Mouse (Mus musculus) midbrain, embryonic 12.5 days (tissue): ENCODE measurements around the gene Dync1i1. TPM values are rescaled to one million over a fixed set of nuclear protein-coding genes. Genes with fewer than 3 reads are reported as not detected.

ENCODE experiments used
- ATAC-seq: fragments of 200-750 bp; cut with Nextera tagmentation; 2 replicates; pipeline ENCODE4 v1.8.0; 2017; ENCODE audit warnings: low read depth, moderate TSS enrichment, moderate library complexity; ENCODE audit not compliant: low FRiP score
- H3K27ac ChIP-seq: fragments of 300-500 bp; sonication (generic); replicated peaks from 2 replicates; pipeline ENCODE4 v1.5.1; 2016; ENCODE audit warnings: mild to moderate bottlenecking
- H3K27me3 ChIP-seq: fragments of 300-500 bp; sonication (generic); 2 replicates; pipeline ENCODE4 v1.6.1; 2016; ENCODE audit warnings: mild to moderate bottlenecking
- H3K36me3 ChIP-seq: fragments of 300-500 bp; sonication (generic); 2 replicates; pipeline ENCODE4 v1.6.1; 2016
- H3K4me1 ChIP-seq: fragments of 300-500 bp; sonication (generic); 2 replicates; pipeline ENCODE4 v1.6.1; 2016
- H3K4me2 ChIP-seq: fragments of 300-500 bp; sonication (generic); replicated peaks from 2 replicates; pipeline ENCODE4 v1.6.1; 2016; ENCODE audit warnings: mild to moderate bottlenecking, moderate library complexity
- H3K4me3 ChIP-seq: fragments of 300-500 bp; sonication (generic); 2 replicates; pipeline ENCODE4 v1.5.1; 2016; ENCODE audit warnings: mild to moderate bottlenecking
- H3K9ac ChIP-seq: fragments of 300-500 bp; sonication (generic); replicated peaks from 2 replicates; pipeline ENCODE4 v1.6.1; 2016; ENCODE audit warnings: mild to moderate bottlenecking, moderate library complexity
- H3K9me3 ChIP-seq: fragments of 300-500 bp; sonication (generic); 2 replicates; pipeline ENCODE4 v1.6.1; 2016; ENCODE audit warnings: mild to moderate bottlenecking
- WGBS: fragments of 180-500 bp; shearing (Covaris S2); methylation state at CpG from one replicate; pipeline ENCODE4 v1.1.7; 2016; 5-methylcytosine and 5-hydroxymethylcytosine counted together
- polyA plus RNA-seq: library from polyadenylated mRNA; unstranded; fragments of >200 nt; fragmentation: Nextera tagmentation; extraction: Ambion mirVana; gene quantifications from 2 replicates; pipeline ENCODE4 v1.2.1, GENCODE M21; 2016

Gene Dync1i1
- polyA plus RNA-seq, 1 experiment from 2014 or later, result 2.9 TPM

GRCm38 (mm10) chr6:5783830-5784229 is 58.4 kb downstream of the Dync1i1 start:
- no peaks in the 10 kb centered on the region for H3K9me3 ChIP-seq
- ATAC-seq, result no peak
- H3K36me3 ChIP-seq, result no peaks in the 10 kb centered on the region
- H3K4me3 ChIP-seq, result no peak overlapping the region
- no peaks in the 10 kb centered on the region for H3K4me1 ChIP-seq
- no peaks in the 10 kb centered on the region for H3K27me3 ChIP-seq
- H3K27ac ChIP-seq, result no peak overlapping the region
- no peak overlapping the region for H3K9ac ChIP-seq
- 89% methylated on average over 14 of the region's 14 CpGs for WGBS
- H3K4me2 ChIP-seq, result no peak overlapping the region

- Histone ChIP-seq H3K9ac (no peak overlapping the region), H3K4me1 (no peaks in the 10 kb centered on the region), H3K27ac (no peak overlapping the region), H3K4me2 (no peak overlapping the region), H3K9me3 (no peaks in the 10 kb centered on the region), H3K4me3 (no peak overlapping the region), H3K36me3 (no peaks in the 10 kb centered on the region), H3K27me3 (no peaks in the 10 kb centered on the region)
- 46% methylated on average over 7 of the region's 7 CpGs for WGBS
- ATAC-seq, result no peak
These were observed 65.2 kb downstream of the Dync1i1 start for GRCm38 (mm10) chr6:5790607-5791006.

GRCm38 (mm10) chr6:5794106-5794753 is 68.8 kb downstream of the Dync1i1 start:
- H3K36me3 ChIP-seq, result no peaks in the 10 kb centered on the region
- H3K4me3 ChIP-seq, result no peak overlapping the region
- WGBS, result 77% methylated on average over 5 of the region's 5 CpGs

GRCm38 (mm10) chr6:5795314-5795713 is 69.9 kb downstream of the Dync1i1 start:
- 87% methylated on average over 2 of the region's 2 CpGs for WGBS
- no peak overlapping the region for H3K27ac ChIP-seq
- H3K9me3 ChIP-seq, result no peaks in the 10 kb centered on the region
- H3K9ac ChIP-seq, result no peak overlapping the region
- H3K27me3 ChIP-seq, result no peaks in the 10 kb centered on the region
- no peak for ATAC-seq
- H3K36me3 ChIP-seq, result no peaks in the 10 kb centered on the region
- H3K4me1 ChIP-seq, result no peaks in the 10 kb centered on the region
- no peak overlapping the region for H3K4me3 ChIP-seq
- no peak overlapping the region for H3K4me2 ChIP-seq

More at GRCm38 (mm10) chr6:5794106-5794753, 68.8 kb downstream of the Dync1i1 start:
- Histone ChIP-seq H3K9ac (no peak overlapping the region), H3K4me1 (no peaks in the 10 kb centered on the region), H3K9me3 (no peaks in the 10 kb centered on the region), H3K27ac (no peak overlapping the region), H3K4me2 (no peak overlapping the region), H3K27me3 (no peaks in the 10 kb centered on the region)
- no peak for ATAC-seq

GRCm38 (mm10) chr6:5802124-5802839 is 76.8 kb downstream of the Dync1i1 start:
- no peaks in the 10 kb centered on the region for H3K9me3 ChIP-seq
- no peak overlapping the region for H3K4me2 ChIP-seq
- no peak overlapping the region for H3K27ac ChIP-seq
- peak; percentile 76 for ATAC-seq
- H3K4me3 ChIP-seq, result no peak overlapping the region
- WGBS, result 56% methylated on average over 6 of the region's 6 CpGs
- H3K27me3 ChIP-seq, result no peaks in the 10 kb centered on the region
- H3K36me3 ChIP-seq, result no peaks in the 10 kb centered on the region
- H3K4me1 ChIP-seq, result no peaks in the 10 kb centered on the region
- H3K9ac ChIP-seq, result no peak overlapping the region

- no peaks in the 10 kb centered on the region for H3K36me3 ChIP-seq
- no peak overlapping the region for H3K9ac ChIP-seq
- H3K9me3 ChIP-seq, result no peaks in the 10 kb centered on the region
- no peaks in the 10 kb centered on the region for H3K27me3 ChIP-seq
- H3K4me3 ChIP-seq, result no peak overlapping the region
- H3K4me2 ChIP-seq, result no peak overlapping the region
- 70% methylated on average over 11 of the region's 11 CpGs for WGBS
- no peak overlapping the region for H3K27ac ChIP-seq
- ATAC-seq, result no peak
- no peaks in the 10 kb centered on the region for H3K4me1 ChIP-seq
These were observed 77.5 kb downstream of the Dync1i1 start for GRCm38 (mm10) chr6:5802840-5803491.

- no peaks in the 10 kb centered on the region for H3K27me3 ChIP-seq
- H3K4me1 ChIP-seq, result no peaks in the 10 kb centered on the region
- no peak for ATAC-seq
- H3K27ac ChIP-seq, result no peak overlapping the region
- no peaks in the 10 kb centered on the region for H3K36me3 ChIP-seq
- H3K4me2 ChIP-seq, result no peak overlapping the region
- 82% methylated on average over 3 of the region's 3 CpGs for WGBS
- no peaks in the 10 kb centered on the region for H3K9me3 ChIP-seq
- no peak overlapping the region for H3K9ac ChIP-seq
- no peak overlapping the region for H3K4me3 ChIP-seq
These were observed 82.6 kb downstream of the Dync1i1 start for GRCm38 (mm10) chr6:5808008-5808421.

GRCm38 (mm10) chr6:5812076-5812475 is 86.6 kb downstream of the Dync1i1 start:
- 62% methylated on average over 1 of the region's 1 CpGs for WGBS
- no peaks in the 10 kb centered on the region for H3K27me3 ChIP-seq
- H3K36me3 ChIP-seq, result no peaks in the 10 kb centered on the region
- no peak for ATAC-seq
- no peaks in the 10 kb centered on the region for H3K4me1 ChIP-seq
- H3K9ac ChIP-seq, result no peak overlapping the region
- H3K9me3 ChIP-seq, result no peaks in the 10 kb centered on the region
- no peak overlapping the region for H3K27ac ChIP-seq
- H3K4me3 ChIP-seq, result no peak overlapping the region
- no peak overlapping the region for H3K4me2 ChIP-seq

GRCm38 (mm10) chr6:5819674-5820073 is 94.2 kb downstream of the Dync1i1 start:
- no peaks in the 10 kb centered on the region for H3K27me3 ChIP-seq

GRCm38 (mm10) chr6:5825461-5825860 is 100.0 kb downstream of the Dync1i1 start:
- H3K9me3 ChIP-seq, result no peaks in the 10 kb centered on the region
- no peak overlapping the region for H3K4me2 ChIP-seq
- 95% methylated on average over 3 of the region's 3 CpGs for WGBS
- H3K27ac ChIP-seq, result no peak overlapping the region
- no peak for ATAC-seq
- no peaks in the 10 kb centered on the region for H3K27me3 ChIP-seq
- no peaks in the 10 kb centered on the region for H3K36me3 ChIP-seq
- no peak overlapping the region for H3K9ac ChIP-seq
- no peaks in the 10 kb centered on the region for H3K4me1 ChIP-seq
- no peak overlapping the region for H3K4me3 ChIP-seq

More at GRCm38 (mm10) chr6:5819674-5820073, 94.2 kb downstream of the Dync1i1 start:
- H3K4me2 ChIP-seq, result no peak overlapping the region
- no peak for ATAC-seq
- H3K9ac ChIP-seq, result no peak overlapping the region
- no peak overlapping the region for H3K27ac ChIP-seq
- H3K9me3 ChIP-seq, result no peaks in the 10 kb centered on the region
- H3K36me3 ChIP-seq, result no peaks in the 10 kb centered on the region
- WGBS, result 92% methylated on average over 3 of the region's 3 CpGs
- H3K4me1 ChIP-seq, result no peaks in the 10 kb centered on the region
- no peak overlapping the region for H3K4me3 ChIP-seq

- H3K27ac ChIP-seq, result no peak overlapping the region
- no peaks in the 10 kb centered on the region for H3K36me3 ChIP-seq
- WGBS, result 65% methylated on average over 4 of the region's 4 CpGs
- H3K4me2 ChIP-seq, result no peak overlapping the region
- no peaks in the 10 kb centered on the region for H3K4me1 ChIP-seq
- H3K4me3 ChIP-seq, result no peak overlapping the region
- no peak for ATAC-seq
- H3K9me3 ChIP-seq, result no peaks in the 10 kb centered on the region
- no peaks in the 10 kb centered on the region for H3K27me3 ChIP-seq
- no peak overlapping the region for H3K9ac ChIP-seq
These were observed 101.6 kb downstream of the Dync1i1 start for GRCm38 (mm10) chr6:5827064-5827463.

GRCm38 (mm10) chr6:5828409-5828974 is 103.1 kb downstream of the Dync1i1 start:
- Histone ChIP-seq H3K9me3 (no peaks in the 10 kb centered on the region), H3K9ac (no peak overlapping the region), H3K27ac (no peak overlapping the region), H3K4me3 (no peak overlapping the region), H3K27me3 (no peaks in the 10 kb centered on the region), H3K4me2 (no peak overlapping the region), H3K36me3 (no peaks in the 10 kb centered on the region), H3K4me1 (no peaks in the 10 kb centered on the region)
- ATAC-seq, result no peak
- WGBS, result 76% methylated on average over 14 of the region's 14 CpGs
